Mouse (Mus musculus): ENCODE data around the gene Prr5l. TPM values are rescaled to one million over a fixed set of nuclear protein-coding genes. Genes with fewer than 3 reads are reported as not detected.
A peak's percentile ranks its signal among the peaks of the same experiment; 100 is the strongest.

Gene Prr5l
- polyA plus RNA-seq, 1 experiment, result 0.06 TPM

- H3K79me2 ChIP-seq (ENCODE audit: control insufficient read depth, insufficient read depth), result no peaks in the 10 kb centered on the region
- H3K27me3 ChIP-seq (ENCODE audit: control insufficient read depth, insufficient read depth, insufficient read length), result no peaks in the 10 kb centered on the region
- H3K4me3 ChIP-seq, result no peak overlapping the region
Measured at GRCm38 (mm10) chr2:101754939-101755555, 127.8 kb downstream of the Prr5l start.

DNA sequence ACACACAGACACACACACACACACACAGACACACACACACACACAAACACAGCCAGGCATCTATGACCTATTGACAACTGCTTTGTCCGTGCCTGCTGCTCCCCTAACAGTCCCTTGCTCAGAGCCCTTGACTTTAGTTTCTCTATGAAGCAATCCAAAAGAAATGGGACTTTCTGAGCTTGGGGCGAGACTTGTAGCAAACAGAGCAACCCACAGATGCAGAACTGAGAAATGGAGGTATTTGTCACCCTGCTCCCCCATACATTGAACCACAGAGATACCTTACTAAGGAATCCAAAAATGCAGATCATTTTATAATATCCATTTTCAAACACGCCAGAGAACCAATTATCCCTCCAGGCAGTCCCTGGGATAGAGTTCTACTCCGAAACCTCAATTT is 128.4 kb downstream of the Prr5l start:
- Histone ChIP-seq H3K4me3 (no peak overlapping the region), H3ac (ENCODE audit: control insufficient read depth, insufficient read length) (no peak overlapping the region), H3K36me3 (ENCODE audit: control insufficient read depth, insufficient read depth) (no peaks in the 10 kb centered on the region), H3K27me3 (ENCODE audit: control insufficient read depth, insufficient read depth, insufficient read length) (no peaks in the 10 kb centered on the region), H3K79me2 (ENCODE audit: control insufficient read depth, insufficient read depth) (no peaks in the 10 kb centered on the region), H3K4me2 (ENCODE audit: low read depth) (no peak overlapping the region)
- TF ChIP-seq CEBPB (IDR thresholded peaks at IDR 0.05; ENCODE audit: insufficient read depth, poor library complexity, severe bottlenecking), result no peak

More at GRCm38 (mm10) chr2:101754939-101755555, 127.8 kb downstream of the Prr5l start:
- TF ChIP-seq TCF3 (IDR thresholded peaks at IDR 0.05; ENCODE audit: insufficient read length, low read depth) (no peak), POLR2A (IDR thresholded peaks at IDR 0.05; ENCODE audit: insufficient read length, low read depth) (no peak), CEBPB (IDR thresholded peaks at IDR 0.05; ENCODE audit: insufficient read depth, poor library complexity, severe bottlenecking) (no peak), SRF (IDR thresholded peaks at IDR 0.05; ENCODE audit: control insufficient read depth, insufficient read length, low read depth) (no peak), MAX (IDR thresholded peaks at IDR 0.05; ENCODE audit: low read depth) (no peak), MYOD1 (IDR thresholded peaks at IDR 0.05; ENCODE audit: control insufficient read depth in 1 of 3, insufficient read length in 2 of 3, low read depth in 2 of 3) (no peak), TCF12 (IDR thresholded peaks at IDR 0.05; ENCODE audit: insufficient read depth, poor library complexity, severe bottlenecking) (no peak), POLR2AphosphoS2 (IDR thresholded peaks at IDR 0.05; ENCODE audit: insufficient read length, low read depth) (no peak), E2F4 (IDR thresholded peaks at IDR 0.05; ENCODE audit: insufficient read depth) (no peak)
- no peaks in the 10 kb centered on the region for H3K36me3 ChIP-seq (ENCODE audit: control insufficient read depth, insufficient read depth)
- no peak overlapping the region for H3ac ChIP-seq (ENCODE audit: control insufficient read depth, insufficient read length)
- H3K4me2 ChIP-seq (ENCODE audit: low read depth), result no peak overlapping the region

GRCm38 (mm10) chr2:101752979-101753378 is 129.8 kb downstream of the Prr5l start:
- Histone ChIP-seq H3K27me3 (ENCODE audit: control insufficient read depth, insufficient read depth, insufficient read length) (no peaks in the 10 kb centered on the region), H3K4me3 (no peak overlapping the region), H3K36me3 (ENCODE audit: control insufficient read depth, insufficient read depth) (no peaks in the 10 kb centered on the region), H3K79me2 (ENCODE audit: control insufficient read depth, insufficient read depth) (no peaks in the 10 kb centered on the region), H3ac (ENCODE audit: control insufficient read depth, insufficient read length) (no peak overlapping the region), H3K4me2 (ENCODE audit: low read depth) (no peak overlapping the region)
- TF ChIP-seq USF1 (IDR thresholded peaks at IDR 0.05; ENCODE audit: low read depth) (no peak), SRF (IDR thresholded peaks at IDR 0.05; ENCODE audit: control insufficient read depth, insufficient read length, low read depth) (no peak), MYOG (IDR thresholded peaks at IDR 0.05; ENCODE audit: control insufficient read depth in 1 of 3, insufficient read depth in 1 of 3, insufficient read length in 2 of 3, low read depth in 2 of 3) (no peak), TCF12 (IDR thresholded peaks at IDR 0.05; ENCODE audit: insufficient read depth, poor library complexity, severe bottlenecking) (no peak), E2F4 (IDR thresholded peaks at IDR 0.05; ENCODE audit: insufficient read depth) (no peak)

DNA sequence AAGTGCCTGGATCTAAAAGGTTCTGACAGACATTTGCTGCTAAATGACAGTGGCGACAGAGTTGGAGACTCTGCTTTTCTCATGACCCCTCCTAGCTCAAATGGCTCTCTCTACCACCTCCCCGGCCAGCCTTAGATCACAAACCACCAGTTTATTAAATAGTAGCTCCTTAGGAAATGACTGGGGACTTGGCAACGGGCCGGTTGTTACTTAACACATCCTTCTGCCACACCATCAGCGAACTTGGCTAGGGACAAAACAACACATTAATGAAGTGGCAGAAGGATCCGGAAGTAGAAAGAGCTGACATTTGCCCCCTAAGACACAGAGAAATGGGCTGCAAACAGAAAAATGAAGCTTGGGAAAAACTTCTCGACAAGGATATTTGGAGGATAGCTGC is 130.4 kb downstream of the Prr5l start:
- Histone ChIP-seq H3K36me3 (ENCODE audit: control insufficient read depth, insufficient read depth) (no peaks in the 10 kb centered on the region), H3K4me3 (no peak overlapping the region), H3K79me2 (ENCODE audit: control insufficient read depth, insufficient read depth) (no peaks in the 10 kb centered on the region), H3K4me2 (ENCODE audit: low read depth) (no peak overlapping the region), H3K27me3 (ENCODE audit: control insufficient read depth, insufficient read depth, insufficient read length) (no peaks in the 10 kb centered on the region), H3ac (ENCODE audit: control insufficient read depth, insufficient read length) (no peak overlapping the region)
- TF ChIP-seq TCF12 (IDR thresholded peaks at IDR 0.05; ENCODE audit: insufficient read depth, poor library complexity, severe bottlenecking) (no peak), MAX (IDR thresholded peaks at IDR 0.05; ENCODE audit: low read depth) (no peak), E2F4 (IDR thresholded peaks at IDR 0.05; ENCODE audit: insufficient read depth) (no peak), REST (IDR thresholded peaks at IDR 0.05; ENCODE audit: insufficient read depth, insufficient read length) (no peak), POLR2A (IDR thresholded peaks at IDR 0.05; ENCODE audit: insufficient read length, low read depth) (no peak), MYOG (IDR thresholded peaks at IDR 0.05; ENCODE audit: control insufficient read depth in 1 of 3, insufficient read depth in 1 of 3, insufficient read length in 2 of 3, low read depth in 2 of 3) (no peak), TCF3 (IDR thresholded peaks at IDR 0.05; ENCODE audit: insufficient read length, low read depth) (no peak)

GRCm38 (mm10) chr2:101751236-101751922 is 131.4 kb downstream of the Prr5l start:
- Histone ChIP-seq H3K4me3 (no peak overlapping the region), H3K4me2 (ENCODE audit: low read depth) (peak overlapping the region; percentile 55), H3K27me3 (ENCODE audit: control insufficient read depth, insufficient read depth, insufficient read length) (no peaks in the 10 kb centered on the region), H3K79me2 (ENCODE audit: control insufficient read depth, insufficient read depth) (no peaks in the 10 kb centered on the region), H3ac (ENCODE audit: control insufficient read depth, insufficient read length) (no peak overlapping the region), H3K36me3 (ENCODE audit: control insufficient read depth, insufficient read depth) (no peaks in the 10 kb centered on the region)
- TF ChIP-seq CEBPB (IDR thresholded peaks at IDR 0.05; ENCODE audit: insufficient read depth, poor library complexity, severe bottlenecking), result no peak
- no peak for TF ChIP-seq MYOD1 (IDR thresholded peaks at IDR 0.05; ENCODE audit: control insufficient read depth in 1 of 3, insufficient read length in 2 of 3, low read depth in 2 of 3)
- no peak for TF ChIP-seq E2F4 (IDR thresholded peaks at IDR 0.05; ENCODE audit: insufficient read depth)
- TF ChIP-seq POLR2A (IDR thresholded peaks at IDR 0.05; ENCODE audit: insufficient read length, low read depth), result no peak
- TF ChIP-seq TCF3 (IDR thresholded peaks at IDR 0.05; ENCODE audit: insufficient read length, low read depth), result no peak
- TF ChIP-seq MAX (IDR thresholded peaks at IDR 0.05; ENCODE audit: low read depth), result no peak
- no peak for TF ChIP-seq POLR2AphosphoS2 (IDR thresholded peaks at IDR 0.05; ENCODE audit: insufficient read length, low read depth)
- TF ChIP-seq SRF (IDR thresholded peaks at IDR 0.05; ENCODE audit: control insufficient read depth, insufficient read length, low read depth), result no peak
- TF ChIP-seq MYOG (IDR thresholded peaks at IDR 0.05; ENCODE audit: control insufficient read depth in 1 of 3, insufficient read depth in 1 of 3, insufficient read length in 2 of 3, low read depth in 2 of 3), result no peak
- no peak for TF ChIP-seq USF1 (IDR thresholded peaks at IDR 0.05; ENCODE audit: low read depth)
- no peak for TF ChIP-seq TCF12 (IDR thresholded peaks at IDR 0.05; ENCODE audit: insufficient read depth, poor library complexity, severe bottlenecking)
- TF ChIP-seq REST (IDR thresholded peaks at IDR 0.05; ENCODE audit: insufficient read depth, insufficient read length), result no peak
